Mouse (Mus musculus): ENCODE results near the gene Vmn1r228. TPM values are rescaled to one million over a fixed set of nuclear protein-coding genes. Genes with fewer than 3 reads are reported as not detected.

Vmn1r228 gene
- polyA plus RNA-seq (2014; fragmentation: Illumina TruSeq; extraction: RNeasy Lipid Tissue Mini Kit (QIAGEN cat#74804); ENCODE audit: insufficient read depth, low read depth, low replicate concordance) = not detected

GRCm38 (mm10) chr17:20786057-20786456 lies at the start of gene Vmn1r228:
Gene Vmn1r228 (minus strand): TSS chr17:20786157.

GRCm38 (mm10) chr17:20811255-20811654 lies 25.3 kb upstream of the Vmn1r228 start, which contains the start of gene Vmn1r229:
Gene Vmn1r229 (plus strand): TSS chr17:20811555.

GRCm38 (mm10) chr17:20729543-20729942 lies 56.4 kb downstream of the Vmn1r228 start, which contains the start of gene Vmn1r227:
Gene Vmn1r227 (plus strand): TSS chr17:20729843.

Other genes starting within 250 kb of the Vmn1r228 start
- gene Vmn2r109, start 221.4 kb downstream of the Vmn1r228 start, polyA plus RNA-seq (2014; fragmentation: Illumina TruSeq; extraction: RNeasy Lipid Tissue Mini Kit (QIAGEN cat#74804); ENCODE audit: insufficient read depth, low read depth, low replicate concordance) = not detected
- not detected for gene Vmn2r110, start 189.7 kb downstream of the Vmn1r228 start, polyA plus RNA-seq (2014; fragmentation: Illumina TruSeq; extraction: RNeasy Lipid Tissue Mini Kit (QIAGEN cat#74804); ENCODE audit: insufficient read depth, low read depth, low replicate concordance)
- not detected for gene Fpr-rs3, start 161.3 kb downstream of the Vmn1r228 start, polyA plus RNA-seq (2014; fragmentation: Illumina TruSeq; extraction: RNeasy Lipid Tissue Mini Kit (QIAGEN cat#74804); ENCODE audit: insufficient read depth, low read depth, low replicate concordance)
- not detected for gene Vmn1r226, start 103.3 kb downstream of the Vmn1r228 start, polyA plus RNA-seq (2014; fragmentation: Illumina TruSeq; extraction: RNeasy Lipid Tissue Mini Kit (QIAGEN cat#74804); ENCODE audit: insufficient read depth, low read depth, low replicate concordance)
- not detected for gene Vmn1r227, start 56.3 kb downstream of the Vmn1r228 start, polyA plus RNA-seq (2014; fragmentation: Illumina TruSeq; extraction: RNeasy Lipid Tissue Mini Kit (QIAGEN cat#74804); ENCODE audit: insufficient read depth, low read depth, low replicate concordance)
- not detected for gene Vmn1r229, start 25.4 kb upstream of the Vmn1r228 start, polyA plus RNA-seq (2014; fragmentation: Illumina TruSeq; extraction: RNeasy Lipid Tissue Mini Kit (QIAGEN cat#74804); ENCODE audit: insufficient read depth, low read depth, low replicate concordance)
- not detected for gene Vmn1r230, start 54.3 kb upstream of the Vmn1r228 start, polyA plus RNA-seq (2014; fragmentation: Illumina TruSeq; extraction: RNeasy Lipid Tissue Mini Kit (QIAGEN cat#74804); ENCODE audit: insufficient read depth, low read depth, low replicate concordance)
- gene Vmn1r231, start 118.9 kb upstream of the Vmn1r228 start, polyA plus RNA-seq (2014; fragmentation: Illumina TruSeq; extraction: RNeasy Lipid Tissue Mini Kit (QIAGEN cat#74804); ENCODE audit: insufficient read depth, low read depth, low replicate concordance) = not detected
- gene Vmn1r232, start 133.6 kb upstream of the Vmn1r228 start, polyA plus RNA-seq (2014; fragmentation: Illumina TruSeq; extraction: RNeasy Lipid Tissue Mini Kit (QIAGEN cat#74804); ENCODE audit: insufficient read depth, low read depth, low replicate concordance) = not detected
- 149 TPM for gene Ppp2r1a, start 159.2 kb upstream of the Vmn1r228 start, polyA plus RNA-seq (2014; fragmentation: Illumina TruSeq; extraction: RNeasy Lipid Tissue Mini Kit (QIAGEN cat#74804); ENCODE audit: insufficient read depth, low read depth, low replicate concordance)
- gene Vmn1r233, start 210.3 kb upstream of the Vmn1r228 start, polyA plus RNA-seq (2014; fragmentation: Illumina TruSeq; extraction: RNeasy Lipid Tissue Mini Kit (QIAGEN cat#74804); ENCODE audit: insufficient read depth, low read depth, low replicate concordance) = not detected
- gene Zfp160, start 222.7 kb upstream of the Vmn1r228 start, polyA plus RNA-seq (2014; fragmentation: Illumina TruSeq; extraction: RNeasy Lipid Tissue Mini Kit (QIAGEN cat#74804); ENCODE audit: insufficient read depth, low read depth, low replicate concordance) = 6.9 TPM

All from lung, adult 10 weeks (tissue).